Mouse (Mus musculus): ENCODE results near the gene Gm7544.
"Not testable (repeated sequence)": the region's sequence is repeated elsewhere in the genome, so short reads cannot be mapped to it uniquely, and the experiment has no call there.

- TF ChIP-seq NRF1 (IDR thresholded peaks at IDR 0.05; ENCODE audit: insufficient read depth, low read depth, low read length, poor library complexity, severe bottlenecking); UBTF (IDR thresholded peaks at IDR 0.05; ENCODE audit: borderline replicate concordance, insufficient read depth, low read depth, low read length); EP300 (IDR thresholded peaks at IDR 0.05; ENCODE audit: low read depth in 1 of 2, low read length in 2 of 2); CHD2 (IDR thresholded peaks at IDR 0.05; ENCODE audit: low read length); CTCF (IDR thresholded peaks at IDR 0.05 in 2 of 3, conservative IDR thresholded peaks at IDR 0.05 in 1 of 3; ENCODE audit: control insufficient read depth in 1 of 3, insufficient read depth in 1 of 3, low read depth in 2 of 3, low read length in 3 of 3, poor library complexity in 1 of 3, severe bottlenecking in 1 of 3); MAFK (IDR thresholded peaks at IDR 0.05; ENCODE audit: borderline replicate concordance, low read depth, low read length); USF2 (IDR thresholded peaks at IDR 0.05; ENCODE audit: borderline replicate concordance in 1 of 2, insufficient read depth in 1 of 2, low read depth in 1 of 2, low read length in 2 of 2); MXI1 (IDR thresholded peaks at IDR 0.05; ENCODE audit: low read depth, low read length); MEF2A (IDR thresholded peaks at IDR 0.05; ENCODE audit: extremely low read depth, insufficient replicate concordance, low read depth, low read length, poor library complexity, severe bottlenecking); GATA1 (IDR thresholded peaks at IDR 0.05; ENCODE audit: low read depth, low read length); ZC3H11A (IDR thresholded peaks at IDR 0.05; ENCODE audit: low read depth, low read length); POLR2A (IDR thresholded peaks at IDR 0.05; ENCODE audit: control insufficient read depth in 1 of 2, insufficient read depth in 1 of 2, low read depth in 1 of 2, low read length in 2 of 2, poor library complexity in 1 of 2); ZKSCAN1 (IDR thresholded peaks at IDR 0.05; ENCODE audit: low read depth, low read length); MAX (IDR thresholded peaks at IDR 0.05; ENCODE audit: low read length): not testable (repeated sequence)
Observed at GRCm38 (mm10) chr1:83000306-83000705, 44.5 kb upstream of the Gm7544 start, which contains the start of gene Gm47959.

Measured in MEL (cell line).